Mouse (Mus musculus): Measurements from ENCODE around the gene Rab1a. TPM values are rescaled to one million over a fixed set of nuclear protein-coding genes. Genes with fewer than 3 reads are reported as not detected.

Rab1a gene
- polyA plus RNA-seq, 1 experiment from 2014 or later, result 291 TPM

DNA sequence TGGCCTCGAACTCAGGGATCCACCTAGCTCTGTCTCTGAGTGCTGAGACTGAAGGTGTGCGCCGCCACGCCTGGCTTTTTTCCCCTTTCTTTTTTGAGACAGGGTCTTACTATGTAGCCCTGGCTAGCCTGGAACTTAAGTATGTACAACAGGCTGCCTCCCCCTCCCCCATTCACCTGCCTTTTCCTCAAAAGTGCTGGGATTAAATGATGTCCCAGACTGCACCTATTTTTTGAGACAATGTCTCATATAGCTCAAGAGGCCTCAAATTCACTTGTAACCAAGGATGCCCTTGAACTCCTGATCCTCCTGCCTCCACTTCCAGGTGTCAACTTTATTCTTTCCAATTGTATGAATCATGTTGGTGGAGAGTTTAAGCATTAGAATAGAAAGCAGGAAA lies 24.7 kb downstream of the Rab1a start:
- 97% methylated on average over 4 of the region's 4 CpGs for WGBS
- H3K27ac ChIP-seq (replicated peaks), result no peak overlapping the region
- ATAC-seq (ENCODE audit: low FRiP score, low read depth), result no peak
- no peaks in the 10 kb centered on the region for H3K4me1 ChIP-seq (replicated peaks)
- H3K27me3 ChIP-seq, result no peaks in the 10 kb centered on the region
- H3K4me2 ChIP-seq, result no peak overlapping the region
- peaks cover 63% of the 10 kb centered on the region for H3K36me3 ChIP-seq
- H3K4me3 ChIP-seq, result no peak overlapping the region
- H3K9me3 ChIP-seq, result no peaks in the 10 kb centered on the region
- no peak overlapping the region for H3K9ac ChIP-seq

GRCm38 (mm10) chr11:20228666-20229065 lies 27.4 kb downstream of the Rab1a start:
- H3K9me3 ChIP-seq, result no peaks in the 10 kb centered on the region
- no peak overlapping the region for H3K9ac ChIP-seq
- 86% methylated on average over 5 of the region's 5 CpGs for WGBS
- no peaks in the 10 kb centered on the region for H3K4me1 ChIP-seq (replicated peaks)
- H3K4me2 ChIP-seq, result no peak overlapping the region
- no peaks in the 10 kb centered on the region for H3K27me3 ChIP-seq
- ATAC-seq (ENCODE audit: low FRiP score, low read depth), result no peak
- no peak overlapping the region for H3K27ac ChIP-seq (replicated peaks)
- peaks cover 68% of the 10 kb centered on the region for H3K36me3 ChIP-seq
- H3K4me3 ChIP-seq, result no peak overlapping the region

- Histone ChIP-seq H3K4me1 (replicated peaks) (no peaks in the 10 kb centered on the region), H3K4me3 (no peak overlapping the region), H3K36me3 (peaks cover 67% of the 10 kb centered on the region), H3K27ac (replicated peaks) (no peak overlapping the region), H3K4me2 (no peak overlapping the region), H3K27me3 (no peaks in the 10 kb centered on the region), H3K9me3 (no peaks in the 10 kb centered on the region), H3K9ac (no peak overlapping the region)
- WGBS, result 93% methylated on average over 4 of the region's 4 CpGs
- ATAC-seq (ENCODE audit: low FRiP score, low read depth), result no peak
Observed at GRCm38 (mm10) chr11:20229311-20229710, 28.1 kb downstream of the Rab1a start.

DNA sequence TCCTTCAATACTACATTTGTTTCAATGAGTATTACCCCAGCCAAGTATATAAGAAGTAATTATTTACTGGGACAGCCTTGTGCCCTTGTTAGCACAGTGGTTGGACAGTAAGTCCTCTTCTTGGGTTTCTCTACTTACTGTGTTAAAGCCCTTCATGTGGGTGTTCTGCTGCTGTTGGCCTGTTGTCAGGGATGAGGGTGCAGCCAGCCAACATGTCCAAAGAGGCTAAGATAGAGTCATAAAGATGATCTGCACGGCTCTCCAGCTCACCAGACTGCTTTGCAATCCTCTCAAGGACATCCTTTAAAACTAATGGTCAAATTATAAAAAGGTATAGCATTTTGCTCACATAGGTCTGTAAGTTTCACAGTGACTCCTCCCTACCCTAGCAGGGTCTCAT lies 29.1 kb downstream of the Rab1a start:
- ATAC-seq (ENCODE audit: low FRiP score, low read depth), result no peak
- Histone ChIP-seq H3K9ac (no peak overlapping the region), H3K4me3 (no peak overlapping the region), H3K27ac (replicated peaks) (no peak overlapping the region), H3K27me3 (no peaks in the 10 kb centered on the region), H3K4me1 (replicated peaks) (no peaks in the 10 kb centered on the region), H3K9me3 (no peaks in the 10 kb centered on the region), H3K4me2 (no peak overlapping the region), H3K36me3 (peaks cover 68% of the 10 kb centered on the region)
- WGBS, result 91% methylated on average over 1 of the region's 1 CpGs

GRCm38 (mm10) chr11:20231128-20231878 lies 30.1 kb downstream of the Rab1a start:
- 38% methylated on average over 8 of the region's 8 CpGs for WGBS
- no peaks in the 10 kb centered on the region for H3K27me3 ChIP-seq
- no peaks in the 10 kb centered on the region for H3K9me3 ChIP-seq
- H3K4me3 ChIP-seq, result no peak overlapping the region
- ATAC-seq (ENCODE audit: low FRiP score, low read depth), result no peak
- peaks cover 62% of the 10 kb centered on the region for H3K36me3 ChIP-seq
- no peak overlapping the region for H3K4me2 ChIP-seq
- H3K9ac ChIP-seq, result no peak overlapping the region
- no peaks in the 10 kb centered on the region for H3K4me1 ChIP-seq (replicated peaks)
- H3K27ac ChIP-seq (replicated peaks), result peak overlapping the region; percentile 40; the same call in 1 of the 2 replicates

DNA sequence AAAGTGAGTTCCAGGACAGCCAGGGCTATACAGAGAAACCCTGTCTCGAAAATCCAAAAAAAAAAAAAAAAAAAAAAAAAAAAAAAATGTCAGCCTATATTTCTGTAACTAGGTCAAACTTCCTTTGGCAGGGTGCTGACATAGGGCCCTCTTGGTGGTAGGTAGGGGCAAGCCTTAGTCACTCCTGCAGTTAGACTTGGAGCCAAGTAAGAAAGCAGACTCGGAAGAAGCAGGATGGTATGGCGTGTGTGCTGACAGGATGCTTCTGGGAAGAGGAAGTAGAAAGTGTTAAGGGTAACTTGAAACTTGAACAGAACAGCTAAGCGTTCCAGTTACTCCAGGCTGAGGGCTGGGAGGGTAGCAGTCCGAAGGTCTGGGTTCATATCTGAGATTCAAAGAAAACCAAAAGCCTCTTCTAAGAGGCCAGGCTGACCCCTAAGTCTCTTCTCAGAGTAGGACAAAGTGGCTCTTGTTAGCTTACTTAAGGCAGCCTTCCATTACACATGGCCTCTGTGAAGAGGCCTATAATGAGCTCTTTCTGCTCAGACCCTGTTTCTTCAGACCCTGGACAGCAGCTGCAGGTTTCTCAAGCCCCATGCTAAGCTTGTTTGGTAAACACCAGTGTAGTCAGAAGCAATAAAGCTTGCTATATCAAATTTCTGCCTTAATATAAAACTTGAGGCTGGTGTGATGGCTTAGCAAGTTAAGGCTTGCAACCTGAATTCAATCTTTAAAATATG lies 31.0 kb downstream of the Rab1a start:
- H3K9me3 ChIP-seq, result no peaks in the 10 kb centered on the region
- H3K27ac ChIP-seq (replicated peaks), result peak overlapping the region; percentile 21; the same call in 1 of the 2 replicates
- no peak overlapping the region for H3K4me3 ChIP-seq
- H3K9ac ChIP-seq, result no peak overlapping the region
- H3K27me3 ChIP-seq, result no peaks in the 10 kb centered on the region
- H3K4me1 ChIP-seq (replicated peaks), result no peaks in the 10 kb centered on the region
- no peak overlapping the region for H3K4me2 ChIP-seq
- 79% methylated on average over 5 of the region's 5 CpGs for WGBS
- peaks cover 64% of the 10 kb centered on the region for H3K36me3 ChIP-seq
- no peak for ATAC-seq (ENCODE audit: low FRiP score, low read depth)

- 67% methylated on average over 3 of the region's 3 CpGs for WGBS
- ATAC-seq (ENCODE audit: low FRiP score, low read depth), result no peak
Observed at GRCm38 (mm10) chr11:20234233-20234632, 33.0 kb downstream of the Rab1a start.

DNA sequence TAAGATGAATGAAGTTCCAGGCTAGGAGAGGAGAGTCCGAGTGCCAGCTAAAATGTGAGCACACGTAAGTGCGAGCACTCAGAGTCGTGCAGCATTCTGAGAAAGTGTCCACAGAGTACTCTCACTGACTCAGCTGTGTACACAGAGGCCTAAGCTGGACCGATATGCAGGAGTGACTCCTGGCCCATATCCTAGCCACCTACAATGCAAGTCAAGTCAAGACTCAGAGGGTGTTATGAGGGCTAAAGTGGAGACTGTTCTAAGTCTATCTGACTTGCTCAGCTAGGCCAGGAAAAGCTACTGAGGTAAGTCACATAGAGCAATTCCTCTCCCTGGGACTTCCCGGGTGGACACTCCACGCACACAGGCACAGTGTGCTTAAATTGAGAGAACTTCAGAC lies 35.8 kb downstream of the Rab1a start:
- Histone ChIP-seq H3K27ac (replicated peaks) (no peak overlapping the region), H3K9ac (no peak overlapping the region)

More at GRCm38 (mm10) chr11:20234233-20234632, 33.0 kb downstream of the Rab1a start:
- H3K4me2 ChIP-seq, result no peak overlapping the region
- no peaks in the 10 kb centered on the region for H3K4me1 ChIP-seq (replicated peaks)
- no peak overlapping the region for H3K27ac ChIP-seq (replicated peaks)
- H3K9ac ChIP-seq, result no peak overlapping the region
- peaks cover 67% of the 10 kb centered on the region for H3K36me3 ChIP-seq
- H3K27me3 ChIP-seq, result no peaks in the 10 kb centered on the region
- no peaks in the 10 kb centered on the region for H3K9me3 ChIP-seq
- no peak overlapping the region for H3K4me3 ChIP-seq

DNA sequence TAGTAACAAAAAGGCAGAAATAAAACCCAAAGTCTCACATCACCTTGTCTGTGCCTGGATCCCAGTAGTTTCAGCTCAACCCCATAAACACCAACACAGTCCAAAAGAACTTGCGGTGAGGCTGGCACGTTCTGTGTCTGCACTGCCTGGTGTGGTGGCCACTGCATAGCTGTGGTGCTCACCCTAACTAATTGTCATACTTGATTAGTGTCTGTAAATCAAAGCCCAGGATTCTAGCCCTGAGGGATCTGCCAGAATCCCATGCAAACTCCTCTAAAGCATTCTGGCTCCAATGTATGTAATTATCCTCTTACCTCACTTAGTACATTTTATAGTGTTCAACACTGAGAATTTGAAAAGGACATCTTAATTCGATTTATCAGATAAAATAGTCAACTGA lies 36.7 kb downstream of the Rab1a start:
- H3K4me2 ChIP-seq, result no peak overlapping the region
- no peak overlapping the region for H3K4me3 ChIP-seq
- H3K9me3 ChIP-seq, result no peaks in the 10 kb centered on the region
- peaks cover 49% of the 10 kb centered on the region for H3K36me3 ChIP-seq
- no peak overlapping the region for H3K27ac ChIP-seq (replicated peaks)
- ATAC-seq (ENCODE audit: low FRiP score, low read depth), result no peak
- WGBS, result 97% methylated on average over 3 of the region's 3 CpGs
- no peaks in the 10 kb centered on the region for H3K27me3 ChIP-seq
- H3K4me1 ChIP-seq (replicated peaks), result no peaks in the 10 kb centered on the region
- no peak overlapping the region for H3K9ac ChIP-seq

More for the DNA sequence above, 35.8 kb downstream of the Rab1a start:
- Histone ChIP-seq H3K4me2 (no peak overlapping the region), H3K4me3 (no peak overlapping the region), H3K4me1 (replicated peaks) (no peaks in the 10 kb centered on the region), H3K9me3 (no peaks in the 10 kb centered on the region), H3K27me3 (no peaks in the 10 kb centered on the region), H3K36me3 (peaks cover 55% of the 10 kb centered on the region)
- ATAC-seq (ENCODE audit: low FRiP score, low read depth), result no peak
- WGBS, result 98% methylated on average over 7 of the region's 7 CpGs

GRCm38 (mm10) chr11:20239279-20239861 lies 38.1 kb downstream of the Rab1a start:
- Histone ChIP-seq H3K27ac (replicated peaks) (no peak overlapping the region), H3K9me3 (no peaks in the 10 kb centered on the region), H3K9ac (no peak overlapping the region), H3K4me2 (no peak overlapping the region), H3K4me1 (replicated peaks) (no peaks in the 10 kb centered on the region), H3K36me3 (peaks cover 44% of the 10 kb centered on the region), H3K4me3 (no peak overlapping the region), H3K27me3 (no peaks in the 10 kb centered on the region)
- ATAC-seq (ENCODE audit: low FRiP score, low read depth), result no peak
- WGBS, result 92% methylated on average over 9 of the region's 9 CpGs

DNA sequence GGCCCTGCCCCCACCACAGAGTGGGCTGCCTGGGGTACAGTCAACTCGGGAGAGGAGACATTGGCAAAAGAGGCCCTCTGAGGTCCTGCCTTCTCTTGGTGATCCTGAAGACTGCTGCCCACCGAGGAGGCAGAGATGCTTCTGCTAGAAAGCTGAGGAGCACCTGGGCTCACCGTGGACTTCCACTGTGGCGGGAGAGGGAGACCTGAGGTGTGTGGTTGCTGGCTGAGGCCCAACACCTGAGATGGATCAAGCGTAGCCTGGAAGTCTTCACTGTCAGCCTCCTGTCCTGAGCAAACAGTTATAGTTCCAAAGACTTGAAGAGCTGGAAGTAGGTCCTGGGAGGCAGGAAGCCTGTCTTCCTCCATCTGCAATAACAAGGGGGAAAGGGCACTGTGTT lies 39.1 kb downstream of the Rab1a start:
- Histone ChIP-seq H3K4me2 (no peak overlapping the region), H3K9me3 (no peaks in the 10 kb centered on the region), H3K36me3 (peaks cover 35% of the 10 kb centered on the region), H3K4me1 (replicated peaks) (no peaks in the 10 kb centered on the region), H3K9ac (no peak overlapping the region), H3K27ac (replicated peaks) (no peak overlapping the region), H3K4me3 (no peak overlapping the region), H3K27me3 (no peaks in the 10 kb centered on the region)
- ATAC-seq (ENCODE audit: low FRiP score, low read depth), result no peak
- 76% methylated on average over 5 of the region's 5 CpGs for WGBS

GRCm38 (mm10) chr11:20241311-20241710 lies 40.1 kb downstream of the Rab1a start:
- Histone ChIP-seq H3K36me3 (peaks cover 32% of the 10 kb centered on the region), H3K27me3 (no peaks in the 10 kb centered on the region), H3K4me3 (no peak overlapping the region), H3K9ac (no peak overlapping the region), H3K4me1 (replicated peaks) (peaks cover 3% of the 10 kb centered on the region; the same call in 1 of the 2 replicates), H3K9me3 (no peaks in the 10 kb centered on the region), H3K27ac (replicated peaks) (no peak overlapping the region), H3K4me2 (no peak overlapping the region)
- WGBS, result 92% methylated on average over 7 of the region's 7 CpGs
- ATAC-seq (ENCODE audit: low FRiP score, low read depth), result no peak

All from hindbrain, embryonic 15.5 days (tissue).